Mouse (Mus musculus) lung, postnatal 36 days (tissue): Measurements from ENCODE around the gene Mtch2.
"Not testable (repeated sequence)": the region's sequence is repeated elsewhere in the genome, so short reads cannot be mapped to it uniquely, and the experiment has no call there.

Experiments used
- DNase-seq: peaks from one replicate; pipeline ENCODE4 v3.0.0; 2022; ENCODE audit warnings: mixed read lengths

The Mtch2 gene

DNA sequence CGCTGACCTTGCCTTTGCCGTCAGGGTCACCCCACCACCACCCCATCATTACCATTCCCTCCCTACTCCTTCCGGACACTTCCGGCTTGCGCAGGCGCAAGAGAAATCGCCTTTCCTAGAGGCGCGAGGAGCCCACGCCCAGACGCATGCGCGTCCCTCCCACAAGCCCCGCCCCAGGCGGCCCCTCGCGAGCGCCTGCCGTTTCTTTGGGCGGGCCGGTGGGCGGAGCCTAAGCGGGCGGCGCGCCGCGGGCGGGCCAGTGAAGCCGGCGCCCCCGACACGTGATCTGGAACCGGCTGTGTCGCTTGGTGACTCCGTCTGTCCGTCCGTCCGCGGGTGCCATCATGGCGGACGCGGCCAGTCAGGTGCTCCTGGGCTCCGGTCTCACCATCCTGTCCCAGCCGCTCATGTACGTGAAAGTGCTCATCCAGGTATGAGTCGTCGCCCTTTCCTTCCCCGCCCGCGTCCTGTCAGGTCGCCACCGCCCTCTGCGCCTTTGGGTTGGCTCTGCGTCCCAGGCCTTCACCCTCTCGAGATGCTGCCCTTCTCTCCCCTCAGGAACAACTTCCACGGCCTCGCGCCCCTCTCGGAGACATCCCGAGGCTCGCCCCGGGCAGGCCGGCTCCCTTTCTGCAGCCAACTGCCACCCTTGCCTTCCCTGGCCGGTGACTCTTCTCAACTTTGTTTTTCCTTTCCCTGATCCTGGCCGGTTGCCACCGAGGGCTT is at the start of gene Mtch2:
TSS of gene Mtch2 (plus strand) at position 201 of the 726 bp plus-strand sequence.
- DNase-seq, result peak; percentile 98

DNA sequence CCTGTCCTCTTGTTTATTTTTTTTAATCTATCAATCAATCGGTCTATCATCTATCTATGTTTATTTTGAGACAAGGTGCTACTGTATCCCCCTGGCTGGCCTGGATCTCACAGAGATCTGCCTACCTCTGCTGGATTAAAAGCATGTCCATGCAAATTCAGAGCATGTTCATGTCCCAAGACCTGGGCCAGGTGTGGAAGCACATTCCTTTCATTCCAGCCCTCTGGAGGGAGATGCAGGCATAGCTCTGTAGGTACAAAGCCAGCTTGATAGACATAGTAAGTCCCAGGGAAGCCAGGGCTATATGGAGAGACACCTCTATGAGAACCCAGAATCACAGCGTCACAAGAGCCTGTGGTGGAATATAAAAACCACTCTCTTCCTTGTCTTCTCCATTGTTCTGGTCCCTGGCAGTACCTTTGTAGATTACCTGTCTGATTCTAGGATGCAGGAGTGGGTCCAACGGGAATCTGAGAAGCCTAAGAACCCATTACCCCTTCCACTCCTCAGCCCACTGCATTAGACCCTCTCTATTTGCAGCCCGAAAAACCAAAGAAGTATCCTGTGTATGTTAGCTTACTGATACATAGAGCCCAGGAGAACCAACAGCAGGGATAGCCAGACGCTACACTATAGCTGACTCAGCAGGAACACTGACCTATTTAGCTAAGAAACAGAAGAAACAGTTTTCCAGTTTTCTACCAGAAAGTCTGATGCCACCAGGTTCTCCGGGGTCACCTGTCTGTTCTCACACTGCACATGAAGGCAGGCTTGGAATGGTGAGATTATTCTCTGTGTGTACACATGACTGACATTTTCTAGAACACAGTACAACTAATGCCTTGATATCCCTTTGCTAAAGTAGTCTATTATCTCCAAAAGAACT is 38.5 kb upstream of the Mtch2 start:
- no peak for DNase-seq

DNA sequence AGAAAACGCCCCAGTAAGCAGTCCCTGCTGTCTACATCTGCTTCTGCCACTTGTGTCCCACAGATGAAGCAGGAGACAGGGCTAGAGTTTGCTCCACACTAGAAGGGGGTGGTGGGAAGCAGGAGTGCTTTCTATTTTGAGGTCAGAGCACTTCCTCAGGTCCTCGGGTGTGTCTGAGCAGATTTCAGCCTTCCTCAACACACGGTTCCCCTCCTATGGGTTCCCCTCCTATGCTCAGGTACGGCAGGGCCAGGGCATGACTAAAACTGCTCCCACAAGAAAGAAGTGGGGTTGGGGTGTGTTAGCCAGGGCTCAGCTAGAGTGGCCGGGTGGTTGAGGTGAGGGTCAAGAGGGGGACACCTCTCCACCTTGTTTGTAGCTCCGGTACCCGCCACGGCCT is 36.2 kb upstream of the Mtch2 start:
- no peak for DNase-seq

DNA sequence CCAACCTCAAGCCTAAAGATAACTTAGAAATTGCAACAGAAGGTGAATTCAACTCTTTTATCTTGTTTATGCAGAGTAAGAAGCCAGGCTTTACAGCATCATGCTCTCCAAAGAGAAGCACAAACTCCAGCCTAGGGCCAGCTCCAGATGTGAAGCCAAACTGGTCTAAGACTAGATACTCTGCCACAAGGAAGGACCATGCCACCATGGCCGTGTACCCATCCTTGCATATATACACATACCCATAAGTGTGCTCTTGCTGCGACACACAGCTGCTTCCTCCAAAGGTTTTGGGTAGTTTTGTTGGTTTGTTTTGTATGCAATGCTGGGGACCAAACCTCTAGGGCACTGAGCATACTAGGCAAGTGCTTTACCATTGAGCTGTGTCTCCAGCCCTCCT is 31.7 kb upstream of the Mtch2 start:
- no peak for DNase-seq

DNA sequence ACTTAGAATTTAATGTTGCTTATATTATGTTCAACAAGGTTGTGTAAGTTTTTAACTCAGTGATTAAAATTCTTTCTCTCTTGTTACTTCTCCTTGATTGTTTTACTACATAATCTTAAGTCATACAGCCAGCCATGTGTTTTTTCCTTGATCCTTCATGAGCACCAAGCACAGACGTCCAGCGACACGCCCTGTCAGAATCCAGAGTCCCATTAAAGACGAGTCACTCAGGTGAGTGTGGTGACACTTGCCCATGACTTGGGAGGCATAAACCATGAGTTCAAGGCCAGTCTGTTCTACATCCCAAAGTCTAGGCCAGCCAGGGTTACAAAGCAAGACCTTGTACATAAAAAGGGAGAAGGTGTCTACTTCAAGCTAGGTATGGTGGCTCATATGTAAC is 30.8 kb upstream of the Mtch2 start:
- DNase-seq, result no peak

DNA sequence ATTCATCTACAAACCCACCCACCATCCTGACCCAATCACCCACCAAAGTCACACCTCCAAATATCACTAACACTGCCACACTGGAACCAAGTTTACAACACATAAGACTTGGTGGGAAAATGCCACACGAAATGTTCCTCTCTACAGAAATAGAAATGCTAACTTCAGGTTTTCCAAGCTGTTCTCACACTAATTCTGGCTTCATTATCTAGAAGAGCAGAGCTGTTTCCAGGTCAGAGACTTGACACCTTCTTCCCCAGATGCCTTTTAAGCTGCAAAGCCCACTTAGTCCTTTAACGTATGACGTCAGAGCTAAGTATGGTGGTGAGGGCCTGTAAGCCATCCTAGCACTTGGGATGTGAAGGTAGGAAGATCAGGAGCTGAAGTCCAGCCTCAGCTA is 28.2 kb upstream of the Mtch2 start:
- no peak for DNase-seq

DNA sequence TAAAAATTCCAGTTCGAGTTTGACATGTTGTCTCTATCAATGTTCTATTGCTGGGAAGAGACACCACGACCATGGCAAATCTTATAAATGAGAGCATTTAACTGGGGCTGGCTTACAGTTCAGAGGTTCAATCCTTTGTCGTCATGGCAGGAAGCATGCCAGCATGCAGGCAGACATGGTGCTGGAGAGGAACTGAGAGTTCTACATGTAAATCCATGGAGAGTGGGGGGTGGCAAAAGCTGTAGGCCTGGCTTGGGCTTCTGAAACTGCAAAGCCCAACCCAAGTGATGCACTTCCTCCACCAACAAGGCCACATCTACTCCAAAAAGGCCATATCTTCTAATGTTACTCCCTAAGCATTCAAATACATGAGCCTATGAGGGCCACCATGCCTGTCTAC is 26.1 kb upstream of the Mtch2 start:
- DNase-seq, result no peak

DNA sequence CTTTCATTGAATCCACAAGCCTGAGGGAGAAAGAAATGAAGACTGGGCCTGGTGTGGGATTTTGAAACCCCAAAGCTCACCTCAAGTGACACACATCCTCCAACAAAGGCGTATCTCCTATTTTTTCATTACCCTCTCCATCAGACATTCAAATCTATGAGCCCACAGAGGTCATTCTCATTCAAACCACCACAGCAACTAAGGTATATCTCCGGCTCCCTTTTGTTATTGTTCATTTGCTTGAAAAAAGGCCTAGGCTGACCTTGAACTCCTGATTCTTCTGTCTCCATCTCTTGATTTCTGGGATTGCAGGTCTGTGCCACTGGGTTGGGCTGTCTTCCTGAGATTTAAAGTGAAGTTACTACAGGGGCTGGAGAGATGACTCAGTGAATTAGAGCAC is 24.0 kb upstream of the Mtch2 start:
- DNase-seq, result no peak

DNA sequence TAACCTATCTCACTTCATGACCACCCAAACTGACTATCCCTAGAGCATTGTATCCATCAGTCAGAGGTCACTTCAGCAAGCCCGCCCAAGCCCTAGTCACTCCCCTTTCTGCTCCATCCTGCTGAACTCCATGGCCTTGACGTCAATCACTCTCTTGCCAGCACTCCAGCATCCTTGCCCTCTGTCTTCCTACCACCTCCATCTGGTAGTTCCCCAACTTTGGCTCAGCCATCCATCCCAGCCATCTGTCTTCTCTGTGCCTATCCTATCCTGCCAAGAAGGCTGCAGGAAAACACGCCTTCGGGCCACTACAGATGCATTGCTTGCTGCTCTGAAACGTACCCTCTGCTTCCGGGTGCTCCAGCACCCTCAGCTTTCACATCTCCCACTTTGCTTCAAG is 23.2 kb upstream of the Mtch2 start:
- no peak for DNase-seq

DNA sequence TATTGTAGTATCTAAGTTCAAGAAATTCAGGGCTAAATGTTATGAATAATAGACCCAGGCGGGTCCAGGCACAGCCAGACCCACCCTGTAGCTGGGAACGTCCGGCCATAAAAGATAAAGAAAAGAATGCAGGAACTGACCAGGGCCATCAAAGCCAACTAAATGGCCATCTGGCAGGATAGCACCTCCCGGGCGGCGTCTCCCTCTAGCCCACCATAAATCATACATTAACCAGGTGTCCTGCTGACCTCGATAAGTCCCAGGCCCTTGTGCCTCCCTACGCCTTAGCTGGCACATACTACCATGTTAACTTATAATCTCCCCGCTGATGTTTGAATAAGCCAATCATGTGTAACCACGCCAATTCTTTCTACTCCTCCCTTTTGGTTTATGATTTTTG is 22.4 kb upstream of the Mtch2 start:
- not testable (repeated sequence) for DNase-seq

DNA sequence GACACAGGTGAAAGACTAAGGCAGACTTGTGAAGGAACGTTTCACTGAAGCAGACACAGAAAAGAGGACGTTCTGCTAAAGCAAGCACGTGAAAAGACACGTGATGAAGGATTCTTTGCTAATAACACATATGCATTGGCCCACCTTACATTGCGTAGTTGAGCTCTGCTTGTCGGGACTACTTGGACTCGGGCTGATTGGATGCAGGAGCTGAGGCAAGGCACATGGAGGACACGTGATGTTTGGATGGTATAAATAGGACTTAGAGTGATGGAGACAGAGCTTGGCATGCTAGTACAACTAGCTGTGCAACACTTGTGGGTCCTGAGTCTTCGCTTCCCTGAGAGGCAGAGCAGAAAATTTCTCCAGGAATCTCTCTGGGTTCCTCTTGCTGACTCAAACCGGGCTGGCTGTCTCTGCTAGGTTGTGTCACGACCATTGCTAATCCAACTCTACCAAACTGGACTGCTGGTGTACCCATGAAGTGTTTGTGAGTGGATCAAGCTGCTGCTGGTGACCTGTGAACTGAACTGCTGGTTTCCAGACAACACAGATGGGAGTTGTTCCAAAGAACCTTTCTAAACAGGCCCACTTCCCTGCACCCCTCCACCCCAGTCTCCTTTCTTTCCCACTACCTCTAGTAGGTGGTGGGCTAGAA is 21.3 kb upstream of the Mtch2 start:
- DNase-seq, result peak; percentile 64

DNA sequence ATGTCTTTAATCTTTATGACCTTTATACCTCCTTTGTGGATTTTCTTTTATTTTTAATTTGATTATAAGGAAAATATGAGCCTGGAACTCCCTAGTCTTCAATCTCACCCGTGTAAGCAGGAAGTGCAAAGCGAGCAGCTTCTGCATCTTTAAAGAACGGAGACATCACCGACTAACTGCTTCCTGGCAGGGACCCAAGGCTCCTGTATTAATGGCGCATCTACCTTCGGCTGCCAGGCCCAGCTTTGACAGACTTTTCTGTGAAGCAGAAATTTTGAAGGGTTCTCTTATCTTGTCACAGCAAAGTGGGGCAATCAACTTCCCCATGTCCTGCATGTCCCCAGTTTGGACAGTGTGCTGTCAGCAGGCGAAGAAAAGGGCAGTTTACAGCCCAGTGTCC is 18.2 kb upstream of the Mtch2 start:
- no peak for DNase-seq

DNA sequence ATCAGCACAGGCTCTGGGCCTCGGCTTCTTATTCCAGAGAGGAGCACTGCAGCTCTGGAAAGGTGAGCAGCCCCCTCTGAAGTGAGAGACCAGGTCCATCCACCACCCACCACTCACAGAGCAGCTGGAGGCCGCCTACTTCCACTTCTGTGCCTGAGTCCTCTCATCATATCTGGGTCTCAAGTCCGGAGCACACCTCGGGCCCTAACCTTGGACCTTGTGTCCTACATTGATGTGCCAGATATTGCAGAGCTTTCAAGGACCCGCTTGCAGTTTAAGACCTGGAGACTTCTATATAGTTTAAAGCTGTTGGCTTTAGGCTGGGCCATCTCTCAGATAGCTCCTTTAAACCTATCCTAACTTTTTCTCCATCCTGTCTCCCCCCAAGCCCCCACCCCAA is 13.5 kb upstream of the Mtch2 start:
- no peak for DNase-seq

DNA sequence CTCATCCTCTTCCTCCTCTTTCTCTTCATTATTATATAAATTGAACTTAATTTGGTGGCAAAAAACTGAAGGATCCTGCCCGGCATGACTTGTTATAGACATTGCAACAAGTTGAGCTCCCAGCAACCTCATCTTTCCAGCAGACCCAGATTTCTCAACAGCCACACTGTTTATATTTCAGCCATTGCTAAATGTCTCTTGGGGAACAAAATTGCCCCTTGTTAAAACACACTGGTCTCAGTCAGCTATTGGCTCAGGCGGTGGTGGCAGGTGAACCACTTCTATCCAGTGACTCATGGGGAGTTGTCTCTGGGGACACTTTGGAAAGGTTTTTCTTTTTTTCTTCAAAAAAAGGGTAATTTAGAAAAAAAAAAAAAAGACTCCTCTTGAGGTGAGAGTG is 8.3 kb upstream of the Mtch2 start:
- DNase-seq, result peak; percentile 15

DNA sequence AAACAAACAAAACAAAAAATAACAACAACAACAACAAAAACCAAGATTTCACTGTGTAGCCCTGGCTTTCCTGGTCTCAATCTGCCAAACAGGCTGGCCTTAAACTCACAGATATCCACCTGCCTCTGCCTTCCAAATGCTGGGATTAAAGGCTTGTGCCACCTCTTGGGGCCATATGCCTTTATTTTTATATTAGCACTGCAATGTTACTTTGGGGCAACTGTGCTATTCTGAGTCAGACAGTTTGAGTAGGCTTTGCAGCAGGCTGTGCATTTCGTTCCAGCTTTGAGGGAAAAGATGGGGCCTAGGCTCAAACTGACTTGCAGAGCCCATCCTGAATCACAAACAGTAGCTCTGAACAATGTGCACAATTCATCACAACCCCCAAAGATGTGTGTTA is 3.3 kb upstream of the Mtch2 start:
- DNase-seq, result no peak

DNA sequence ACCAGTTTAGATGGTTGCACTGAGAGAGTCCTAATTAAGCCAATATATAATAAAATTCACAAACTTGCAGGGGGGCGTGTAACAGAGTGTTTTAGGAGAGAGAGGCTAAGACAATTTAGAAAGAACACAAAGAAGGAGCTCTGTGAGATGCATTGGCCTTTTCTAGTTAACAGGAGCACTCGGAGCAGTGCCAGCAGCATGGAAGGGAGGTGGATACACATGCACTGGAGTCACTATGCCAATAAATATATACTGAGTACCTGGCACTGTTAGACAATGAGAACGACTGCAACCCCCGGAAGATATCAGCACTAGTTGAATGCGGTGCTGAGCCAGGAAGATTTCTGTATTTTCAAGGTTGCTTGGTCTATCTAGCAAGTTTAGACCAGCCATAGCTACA is 2.7 kb upstream of the Mtch2 start:
- DNase-seq, result no peak

DNA sequence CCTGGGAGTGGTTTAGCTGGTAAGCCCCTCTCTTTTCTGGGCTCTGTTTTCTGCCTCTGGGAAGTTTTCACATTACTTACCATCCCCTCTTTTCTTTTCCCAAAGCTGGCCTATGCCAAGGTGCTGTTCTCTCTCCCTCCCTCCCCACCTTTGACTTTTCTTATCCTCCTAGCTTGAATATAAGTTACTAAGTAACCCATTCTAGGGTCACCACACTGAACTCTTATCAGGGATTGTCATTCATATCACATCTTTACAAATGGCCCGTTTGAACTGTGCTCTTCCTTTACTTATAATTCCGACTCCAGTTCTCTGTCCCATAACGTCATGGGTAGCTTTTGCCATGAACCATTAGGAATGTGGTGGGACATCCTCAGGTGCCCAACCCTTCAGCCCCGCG is 1.7 kb upstream of the Mtch2 start:
- no peak for DNase-seq

DNA sequence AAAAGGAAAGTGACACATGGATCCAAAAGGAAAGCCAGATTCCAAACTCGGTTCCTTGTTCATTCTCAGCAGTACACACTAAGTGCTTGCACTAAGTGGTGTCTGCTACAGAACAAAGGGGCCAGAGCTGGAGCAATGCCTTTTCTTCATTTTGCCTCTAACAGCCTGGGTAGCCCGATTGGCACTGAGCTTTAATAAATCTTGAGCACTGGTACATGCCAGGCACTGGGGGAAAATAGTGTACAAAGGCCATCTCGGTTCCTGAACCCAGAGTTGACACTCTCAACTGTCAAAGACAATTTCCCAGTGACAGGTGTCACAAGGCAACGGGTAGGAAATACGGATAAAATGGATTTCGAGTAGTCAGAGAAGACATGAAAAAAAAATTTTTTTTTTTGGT is 784 bp upstream of the Mtch2 start:
- peak; percentile 4 for DNase-seq

DNA sequence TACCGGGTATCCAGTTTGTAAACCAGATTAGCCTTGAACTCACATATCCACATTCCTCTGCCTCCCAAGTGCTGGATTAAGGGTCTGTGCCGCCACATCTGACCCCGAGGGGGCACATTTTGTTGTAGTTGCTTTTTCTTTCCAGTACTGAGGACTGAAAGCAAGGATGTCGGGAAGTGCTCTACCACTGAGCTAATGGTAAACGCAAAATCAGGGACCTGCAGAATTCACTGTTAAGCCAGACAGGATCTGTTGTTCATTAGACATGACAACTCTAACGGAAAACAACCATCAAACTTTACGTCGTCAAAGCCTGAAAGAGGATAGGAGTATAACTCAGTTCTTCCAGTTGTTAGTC is 379 bp upstream of the Mtch2 start:
- no peak for DNase-seq

DNA sequence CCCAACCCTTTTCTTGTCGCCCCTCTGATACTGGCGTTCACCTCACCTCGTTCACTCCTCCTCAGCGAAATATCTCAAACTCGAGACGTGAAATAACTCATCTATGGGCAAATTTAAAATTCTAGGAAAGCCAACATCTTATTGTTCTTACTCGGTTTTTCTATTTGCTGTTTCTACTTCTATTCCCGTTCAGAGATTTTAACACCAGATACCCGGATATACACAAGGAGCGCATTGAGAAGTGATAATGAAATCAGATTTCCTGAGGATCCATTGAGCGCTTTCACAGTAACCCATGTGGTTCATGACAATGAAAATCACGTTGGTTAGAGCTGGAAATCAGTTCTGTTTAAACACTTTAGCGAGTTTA is 711 bp downstream of the Mtch2 start:
- no peak for DNase-seq

DNA sequence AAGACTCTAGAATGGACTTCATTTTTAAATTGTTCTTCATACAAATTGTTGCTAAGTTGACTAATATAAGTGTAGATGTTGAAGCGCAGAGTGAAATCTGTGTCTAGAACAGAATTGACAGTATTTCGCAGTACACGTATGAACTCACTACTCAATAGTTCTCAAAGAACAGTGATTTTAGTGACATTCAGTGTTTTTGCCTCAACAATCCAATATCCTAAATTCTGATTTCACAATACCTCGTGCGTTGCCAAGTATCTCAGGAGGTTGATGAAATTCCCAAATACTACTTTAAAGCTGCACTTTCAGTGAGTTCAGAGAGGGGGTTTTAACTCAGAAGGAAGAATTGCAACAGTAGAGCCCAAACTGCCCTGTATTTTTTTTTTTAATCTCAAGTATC is 1.4 kb downstream of the Mtch2 start:
- peak; percentile 42 for DNase-seq

DNA sequence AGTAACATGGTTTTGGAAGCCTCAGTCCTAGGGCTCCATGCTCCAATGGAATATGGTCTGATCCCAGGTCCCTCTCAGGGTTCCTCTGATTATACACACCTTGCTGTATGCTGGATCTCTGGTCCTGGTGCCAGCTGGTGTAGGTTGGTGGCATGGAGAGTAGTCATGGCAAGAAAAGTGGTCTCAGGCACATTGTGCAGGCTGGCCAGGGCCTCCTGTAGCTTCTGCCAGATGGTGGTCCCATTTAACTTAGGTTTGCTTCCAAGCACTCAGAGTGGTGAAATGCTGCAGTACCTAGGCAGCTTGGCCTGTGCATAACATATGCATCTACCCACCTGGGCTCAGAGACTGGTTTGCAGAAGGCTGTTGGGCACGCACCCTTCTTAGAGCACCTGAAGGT is 3.4 kb downstream of the Mtch2 start:
- DNase-seq, result no peak

DNA sequence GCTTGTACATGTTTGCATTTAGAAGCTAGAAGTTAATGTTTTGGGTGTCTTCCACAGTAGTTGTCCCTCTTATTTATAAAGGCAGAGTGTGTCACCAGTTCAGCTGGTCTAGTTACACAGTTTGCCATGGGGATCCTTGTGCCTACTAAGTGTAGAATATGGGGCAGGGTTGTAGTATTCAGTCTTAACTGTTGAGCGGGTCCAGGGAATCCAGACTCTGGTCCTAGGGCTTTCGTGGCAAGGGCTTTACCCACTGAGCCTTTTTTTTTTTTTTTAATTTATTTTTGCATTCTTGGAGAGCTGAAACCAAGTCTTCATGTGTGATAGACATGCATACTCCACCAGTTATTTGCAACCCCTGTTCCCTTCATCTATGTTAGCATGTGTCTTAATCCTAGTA is 14.5 kb downstream of the Mtch2 start:
- no peak for DNase-seq

DNA sequence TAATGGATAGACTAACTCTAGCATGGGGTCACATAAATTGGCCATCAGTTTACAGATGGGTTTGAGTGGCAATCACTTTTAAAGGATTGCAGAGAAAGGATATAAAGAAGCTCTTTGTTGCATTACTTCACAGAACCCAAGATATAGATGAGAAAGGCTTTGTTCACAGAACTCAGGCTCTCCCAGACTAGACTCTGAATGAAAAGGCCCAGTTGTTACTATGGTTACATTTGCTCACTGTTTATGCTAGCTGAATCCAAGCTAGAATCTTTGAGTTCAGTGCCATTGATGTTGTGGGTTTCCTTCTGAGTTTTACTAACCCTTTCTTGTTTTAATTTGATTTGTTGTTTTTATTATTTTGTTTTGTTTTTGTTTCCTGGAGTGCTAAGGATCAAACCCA is 17.2 kb downstream of the Mtch2 start:
- no peak for DNase-seq
